Mouse (Mus musculus) stomach, embryonic 16.5 days (tissue): ENCODE data around the gene Ybx2. TPM values are rescaled to one million over a fixed set of nuclear protein-coding genes. Genes with fewer than 3 reads are reported as not detected.

Experiments
- ATAC-seq: fragments of 200-750 bp; cut with Nextera tagmentation; 2 replicates; pipeline ENCODE4 v1.8.0; 2017; ENCODE audit warnings: moderate number of reproducible peaks, moderate TSS enrichment; ENCODE audit not compliant: insufficient read depth, low FRiP score
- H3K27ac ChIP-seq: fragments of 300-500 bp; sonication (generic); 2 replicates; pipeline ENCODE4 v1.5.1; 2014; ENCODE audit warnings: low read length
- H3K27me3 ChIP-seq: fragments of 300-500 bp; sonication (generic); 2 replicates; pipeline ENCODE4 v1.6.1; 2014; ENCODE audit warnings: low read length, control low read depth, mixed read lengths; ENCODE audit not compliant: control insufficient read depth, insufficient read depth
- H3K36me3 ChIP-seq: fragments of 300-500 bp; sonication (generic); 2 replicates; pipeline ENCODE4 v1.6.1; 2014; ENCODE audit warnings: low read length; ENCODE audit not compliant: control insufficient read depth, insufficient read depth
- H3K4me1 ChIP-seq: fragments of 300-500 bp; sonication (generic); 2 replicates; pipeline ENCODE4 v1.6.1; 2014; ENCODE audit warnings: low read length, control low read depth, mixed read lengths; ENCODE audit not compliant: control insufficient read depth, insufficient read depth
- H3K4me2 ChIP-seq: fragments of 300-500 bp; sonication (generic); 2 replicates; pipeline ENCODE4 v1.6.1; 2014; ENCODE audit warnings: low read depth, low read length, mixed read lengths
- H3K4me3 ChIP-seq: fragments of 300-500 bp; sonication (generic); replicated peaks from 2 replicates; pipeline ENCODE4 v1.5.1; 2014; ENCODE audit warnings: mild to moderate bottlenecking, low read length
- H3K9ac ChIP-seq: fragments of 300-500 bp; sonication (generic); 2 replicates; pipeline ENCODE4 v1.6.1; 2014; ENCODE audit warnings: low read length
- H3K9me3 ChIP-seq: fragments of 300-500 bp; sonication (generic); replicated peaks from 2 replicates; pipeline ENCODE4 v1.6.1; 2016; ENCODE audit warnings: low read length, control low read depth; ENCODE audit not compliant: control insufficient read depth
- WGBS: fragments of 180-500 bp; shearing (Covaris S2); extraction: QIAGEN DNeasy Blood & Tissue Kit; methylation state at CpG from one replicate; pipeline ENCODE4 v1.1.7; 2014; 5-methylcytosine and 5-hydroxymethylcytosine counted together
- polyA plus RNA-seq: library from polyadenylated mRNA; unstranded; fragments of >200 nt; fragmentation: Nextera tagmentation; extraction: Ambion mirVana; gene quantifications from 2 replicates; pipeline ENCODE4 v1.2.1, GENCODE M21; 2015

Ybx2 gene
- polyA plus RNA-seq, 1 experiment from 2014 or later = 3.8 TPM

DNA sequence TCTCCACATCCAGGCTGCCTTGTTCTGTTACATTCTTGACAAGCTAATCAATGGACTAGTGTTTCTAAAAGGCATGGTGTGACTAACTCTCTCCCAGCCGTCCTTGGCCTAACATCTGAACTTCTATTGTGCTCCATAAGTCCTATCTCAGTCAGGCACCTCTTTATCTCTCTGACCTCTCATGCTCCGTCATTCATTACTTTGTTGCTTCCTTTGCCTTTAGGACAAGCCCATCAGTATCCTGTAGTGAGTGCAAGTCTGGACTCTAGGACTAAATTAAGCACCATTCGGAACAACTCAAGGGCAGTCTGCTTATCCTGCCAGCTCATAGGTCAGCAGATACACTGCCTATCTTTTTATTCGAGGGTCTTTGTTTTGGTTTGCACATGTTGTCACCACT lies 40.7 kb downstream of the Ybx2 start:
- Histone ChIP-seq H3K4me1 (peaks cover 3% of the 10 kb centered on the region; the same call in 1 of the 2 replicates), H3K9me3 (no peaks in the 10 kb centered on the region), H3K27me3 (no peaks in the 10 kb centered on the region), H3K27ac (no peak overlapping the region), H3K4me3 (no peak overlapping the region), H3K4me2 (no peak overlapping the region), H3K9ac (no peak overlapping the region), H3K36me3 (peaks cover 11% of the 10 kb centered on the region)
- WGBS = 77% methylated on average over 4 of the region's 4 CpGs
- ATAC-seq = no peak

DNA sequence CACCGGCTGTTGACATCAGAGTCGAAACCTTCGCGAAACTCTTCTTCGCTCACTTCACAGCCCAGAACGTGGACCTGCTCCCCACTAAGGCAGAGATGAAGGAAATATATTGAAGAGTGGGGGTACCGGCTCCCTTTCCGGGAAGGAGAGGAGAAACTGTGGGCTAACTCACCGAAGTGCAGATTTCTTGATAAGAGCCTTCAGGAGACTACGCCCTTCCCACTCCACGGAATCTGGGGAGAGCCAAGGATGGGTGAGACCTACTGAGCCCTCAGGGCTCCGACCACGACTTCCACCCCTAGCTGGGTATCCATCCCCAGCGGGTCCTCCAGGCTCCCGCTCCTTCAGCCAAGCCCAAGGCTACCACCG lies 44.2 kb downstream of the Ybx2 start:
- no peaks in the 10 kb centered on the region for H3K27me3 ChIP-seq
- peaks cover 9% of the 10 kb centered on the region for H3K36me3 ChIP-seq
- H3K9ac ChIP-seq = peak overlapping the region; percentile 81
- peak overlapping the region; percentile 94 for H3K4me3 ChIP-seq
- WGBS = 2% methylated on average over 16 of the region's 16 CpGs
- peak overlapping the region; percentile 63 for H3K4me2 ChIP-seq
- no peak for ATAC-seq
- peaks cover 16% of the 10 kb centered on the region for H3K4me1 ChIP-seq
- no peaks in the 10 kb centered on the region for H3K9me3 ChIP-seq
- H3K27ac ChIP-seq = peak overlapping the region; percentile 99

DNA sequence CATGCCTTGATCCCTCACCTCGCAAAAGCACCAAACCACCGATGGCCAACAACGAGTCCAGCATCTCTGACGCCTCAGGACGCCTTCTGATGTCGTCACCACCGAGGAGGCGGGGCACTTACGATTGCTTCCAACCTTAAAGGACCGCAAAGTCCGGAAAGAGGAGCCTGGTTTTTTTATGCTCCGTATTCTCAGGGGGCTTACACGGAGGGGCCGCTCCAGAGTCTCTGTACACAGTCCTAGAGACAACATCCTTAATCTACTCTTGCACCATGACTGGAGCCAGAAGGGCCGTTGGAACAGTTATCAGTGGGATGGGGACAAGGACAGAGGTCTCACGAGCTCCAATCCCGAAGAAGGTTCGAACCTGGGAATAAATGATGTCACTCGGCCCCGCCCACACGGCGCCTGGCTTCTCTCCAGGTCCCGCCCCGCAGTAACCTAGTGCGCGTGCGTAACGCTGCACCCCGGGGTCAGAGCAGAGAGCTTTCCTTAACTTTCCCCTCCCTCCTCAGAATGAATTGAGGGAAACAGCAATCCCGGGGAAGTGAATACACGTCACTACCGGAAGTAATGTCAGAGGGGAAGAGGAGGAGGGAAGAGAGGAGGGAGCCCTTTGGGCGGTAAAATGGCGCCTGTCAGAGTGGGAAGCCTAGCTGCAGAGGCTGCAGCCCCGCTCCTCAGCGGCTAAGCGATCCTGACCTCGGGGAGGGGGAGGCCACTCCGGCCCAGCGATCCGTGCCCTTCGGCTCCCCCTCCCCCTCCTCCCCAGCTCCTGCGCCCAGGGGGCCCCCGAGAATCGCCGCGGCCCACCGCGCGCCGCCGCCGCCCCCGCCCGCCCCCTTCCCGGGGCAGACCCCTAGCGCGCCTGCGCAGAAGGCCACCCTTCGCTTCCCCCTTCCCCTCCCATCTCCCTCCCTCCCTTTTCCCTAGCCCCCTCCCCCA lies 44.9 kb downstream of the Ybx2 start:
- Histone ChIP-seq H3K9me3 (no peaks in the 10 kb centered on the region), H3K9ac (peak overlapping the region; percentile 99), H3K4me2 (peak overlapping the region; percentile 76), H3K4me3 (peak overlapping the region; percentile 94), H3K27ac (peak overlapping the region; percentile 99), H3K4me1 (peaks cover 16% of the 10 kb centered on the region), H3K27me3 (no peaks in the 10 kb centered on the region), H3K36me3 (peaks cover 12% of the 10 kb centered on the region)
- ATAC-seq = peak; percentile 96
- WGBS = under 1% methylated on average over 51 of the region's 60 CpGs

DNA sequence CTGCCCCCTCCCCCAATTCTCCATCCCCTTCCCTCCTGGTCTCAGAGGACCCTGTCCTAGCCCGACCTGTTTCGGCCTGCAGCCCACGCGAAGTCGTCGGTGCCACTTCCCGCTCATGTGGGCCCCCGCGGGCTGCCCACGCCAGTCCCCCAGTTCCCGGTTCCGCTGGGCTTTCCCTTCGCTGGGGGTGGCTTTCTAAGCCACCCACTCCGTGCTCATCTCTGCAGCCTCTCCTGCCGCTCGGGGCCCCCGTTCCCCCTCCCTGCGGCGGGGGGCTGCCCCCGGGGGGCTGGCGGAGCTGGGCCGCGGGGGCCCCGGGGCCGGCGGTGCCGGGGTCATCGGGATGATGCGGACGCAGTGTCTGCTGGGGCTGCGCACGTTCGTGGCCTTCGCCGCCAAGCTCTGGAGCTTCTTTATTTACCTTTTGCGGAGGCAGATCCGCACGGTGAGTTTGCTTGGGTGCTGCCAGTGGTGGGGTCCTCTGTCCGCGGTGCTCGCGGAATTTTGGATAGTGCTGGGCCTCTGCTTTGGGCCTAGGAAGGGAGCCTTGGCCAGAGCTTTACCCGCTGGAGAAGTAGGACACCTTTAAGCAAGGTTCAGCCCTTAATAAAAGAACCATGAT lies 45.7 kb downstream of the Ybx2 start, which contains the start of gene Ctdnep1:
Gene Ctdnep1 (plus strand): TSS at position 16 of the 622 bp plus-strand sequence.
- WGBS = under 1% methylated on average over 39 of the region's 43 CpGs
- Histone ChIP-seq H3K4me1 (peaks cover 16% of the 10 kb centered on the region), H3K27ac (peak within 1 kb of the TSS; percentile 99), H3K9ac (peak within 1 kb of the TSS; percentile 99), H3K4me3 (peak within 1 kb of the TSS; percentile 94), H3K9me3 (no peaks in the 10 kb centered on the region), H3K27me3 (no peaks in the 10 kb centered on the region), H3K4me2 (peak within 1 kb of the TSS; percentile 76), H3K36me3 (peaks cover 12% of the 10 kb centered on the region)
- no peak for ATAC-seq

DNA sequence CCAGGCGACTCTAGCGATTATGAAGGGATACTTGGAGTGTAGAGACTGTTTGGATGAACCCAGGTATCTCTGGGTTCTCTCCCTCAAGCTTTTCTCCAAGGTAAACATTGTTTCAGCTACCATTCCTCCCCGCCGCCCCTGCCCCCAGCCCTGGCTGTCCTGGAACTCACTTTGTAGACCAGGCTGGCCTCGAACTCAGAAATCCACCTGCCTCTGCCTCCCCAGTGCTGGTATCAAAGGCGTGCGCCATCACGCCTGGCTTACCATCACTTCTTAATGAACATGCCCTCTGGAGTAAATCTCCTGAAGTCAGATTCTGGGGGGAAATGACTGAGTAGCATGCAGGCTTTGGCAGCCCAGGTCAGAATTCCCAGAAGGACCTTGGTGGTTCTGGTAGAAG lies 46.6 kb downstream of the Ybx2 start, which contains the start of gene Elp5:
Gene Elp5 (minus strand): TSS at position 293 of the 400 bp plus-strand sequence.
- no peaks in the 10 kb centered on the region for H3K27me3 ChIP-seq
- ATAC-seq = no peak
- 38% methylated on average over 8 of the region's 8 CpGs for WGBS
- no peaks in the 10 kb centered on the region for H3K9me3 ChIP-seq
- peak within 1 kb of the TSS; percentile 99 for H3K27ac ChIP-seq
- H3K36me3 ChIP-seq = peaks cover 14% of the 10 kb centered on the region
- peak within 1 kb of the TSS; percentile 99 for H3K9ac ChIP-seq
- H3K4me1 ChIP-seq = peaks cover 16% of the 10 kb centered on the region
- peak within 1 kb of the TSS; percentile 76 for H3K4me2 ChIP-seq
- peak within 1 kb of the TSS; percentile 94 for H3K4me3 ChIP-seq

DNA sequence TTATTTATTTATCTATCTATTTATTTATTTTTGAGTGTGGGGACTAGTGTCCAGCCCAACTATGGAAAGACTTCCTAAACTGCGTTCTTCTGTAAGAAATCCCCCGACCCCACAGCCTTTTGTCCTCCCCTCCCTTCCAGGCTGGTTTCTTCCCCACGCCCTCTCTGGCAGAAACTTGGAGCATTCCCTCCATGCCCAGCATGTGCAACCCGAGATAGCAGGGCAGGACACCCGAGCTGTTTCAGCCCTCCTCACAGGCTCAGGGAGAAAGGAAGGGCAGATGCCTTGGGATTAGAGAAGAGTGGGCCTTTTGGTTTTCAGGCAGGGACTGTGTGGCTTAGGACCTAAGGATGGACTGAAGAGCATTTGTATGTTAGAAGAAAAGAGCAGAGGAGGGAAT lies 47.3 kb downstream of the Ybx2 start:
- 0 out of 2 replicates have a peak overlapping the region, but pooled peaks have one; percentile 7 for H3K27ac ChIP-seq

DNA sequence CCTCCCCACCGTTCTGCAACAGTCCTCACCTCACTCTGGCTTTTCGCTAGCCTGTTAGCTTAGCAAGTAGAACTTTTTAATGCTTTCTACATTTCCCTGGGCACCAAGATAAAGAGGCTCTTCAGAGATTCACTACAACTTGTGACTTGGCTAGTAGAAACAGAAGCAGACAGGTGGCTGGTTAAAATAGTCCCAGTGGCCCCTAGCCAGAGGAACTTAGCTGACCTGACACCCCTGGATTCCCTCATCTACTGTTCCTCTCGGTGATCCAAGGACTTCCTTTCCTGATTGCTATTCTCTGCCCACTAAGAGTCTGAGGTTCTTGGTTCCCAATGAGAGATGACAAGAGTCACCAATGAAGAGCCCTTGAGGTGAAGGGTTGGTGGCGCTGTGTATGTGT lies 47.8 kb downstream of the Ybx2 start:
- H3K9ac ChIP-seq = peak overlapping the region; percentile 99
- no peak overlapping the region; the same call in 1 of the 2 replicates for H3K4me2 ChIP-seq
- H3K4me3 ChIP-seq = no peak overlapping the region
- H3K4me1 ChIP-seq = peaks cover 16% of the 10 kb centered on the region
- H3K27ac ChIP-seq = 0 out of 2 replicates have a peak overlapping the region, but pooled peaks have one; percentile 7
- H3K9me3 ChIP-seq = no peaks in the 10 kb centered on the region
- 85% methylated on average over 4 of the region's 4 CpGs for WGBS
- H3K36me3 ChIP-seq = peaks cover 15% of the 10 kb centered on the region
- ATAC-seq = no peak
- H3K27me3 ChIP-seq = no peaks in the 10 kb centered on the region

More for the DNA sequence above, 47.3 kb downstream of the Ybx2 start:
- H3K4me1 ChIP-seq = peaks cover 16% of the 10 kb centered on the region
- H3K9me3 ChIP-seq = no peaks in the 10 kb centered on the region
- peak overlapping the region; percentile 94; the same call in 1 of the 2 replicates for H3K4me3 ChIP-seq
- H3K36me3 ChIP-seq = peaks cover 14% of the 10 kb centered on the region
- no peak for ATAC-seq
- WGBS = 14% methylated on average over 5 of the region's 5 CpGs
- peak overlapping the region; percentile 99 for H3K9ac ChIP-seq
- H3K27me3 ChIP-seq = no peaks in the 10 kb centered on the region
- peak overlapping the region; percentile 76 for H3K4me2 ChIP-seq

DNA sequence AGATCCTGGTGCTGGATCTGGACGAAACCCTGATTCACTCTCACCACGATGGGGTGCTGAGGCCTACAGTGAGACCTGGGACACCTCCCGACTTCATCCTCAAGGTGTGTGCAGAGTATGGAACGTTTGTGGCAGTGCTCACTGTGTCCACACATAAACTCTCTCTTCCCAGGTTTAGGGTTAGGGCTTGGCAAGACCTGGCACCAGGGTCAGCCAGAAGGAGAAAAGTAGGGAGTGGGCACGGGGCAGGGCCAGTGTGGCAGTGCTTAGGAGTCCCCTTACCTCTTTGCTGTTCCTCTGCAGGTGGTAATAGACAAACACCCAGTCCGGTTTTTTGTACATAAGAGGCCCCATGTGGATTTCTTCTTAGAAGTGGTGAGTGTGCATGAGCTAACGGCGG lies 48.8 kb downstream of the Ybx2 start:
- no peaks in the 10 kb centered on the region for H3K27me3 ChIP-seq
- H3K9ac ChIP-seq = no peak overlapping the region
- ATAC-seq = no peak
- H3K36me3 ChIP-seq = peaks cover 25% of the 10 kb centered on the region
- peaks cover 15% of the 10 kb centered on the region for H3K4me1 ChIP-seq
- H3K4me3 ChIP-seq = no peak overlapping the region
- 88% methylated on average over 8 of the region's 8 CpGs for WGBS
- H3K9me3 ChIP-seq = no peaks in the 10 kb centered on the region
- H3K4me2 ChIP-seq = no peak overlapping the region
- H3K27ac ChIP-seq = no peak overlapping the region

DNA sequence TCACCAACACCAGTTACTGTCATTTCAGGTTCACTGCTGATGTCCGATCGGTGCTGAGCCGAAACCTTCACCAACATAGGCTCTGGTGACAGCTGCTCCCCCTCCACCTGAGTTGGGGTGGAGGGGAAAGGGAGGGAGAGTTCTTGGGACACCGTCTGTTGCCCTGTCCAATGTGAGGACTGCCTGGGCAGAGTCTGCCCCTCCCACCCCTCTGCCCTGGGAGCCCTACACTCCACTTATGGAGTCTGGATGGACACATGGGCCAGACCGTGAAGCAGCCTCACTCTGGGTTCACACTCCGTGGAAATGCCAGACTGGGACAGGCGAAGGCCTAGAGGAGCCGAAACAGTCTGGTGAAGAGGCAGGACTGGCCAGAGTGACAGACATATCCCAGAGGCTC lies 54.4 kb downstream of the Ybx2 start:
- no peak overlapping the region for H3K4me2 ChIP-seq
- no peak for ATAC-seq
- peaks cover 32% of the 10 kb centered on the region for H3K36me3 ChIP-seq
- no peaks in the 10 kb centered on the region for H3K9me3 ChIP-seq
- no peaks in the 10 kb centered on the region for H3K27me3 ChIP-seq
- 92% methylated on average over 8 of the region's 8 CpGs for WGBS
- H3K4me1 ChIP-seq = peaks cover 22% of the 10 kb centered on the region
- H3K9ac ChIP-seq = no peak overlapping the region
- peak overlapping the region; percentile 96 for H3K27ac ChIP-seq
- no peak overlapping the region for H3K4me3 ChIP-seq
